Comparison of ENCODE assay signal across 21 mouse cellular contexts in the genomic region with DNA sequence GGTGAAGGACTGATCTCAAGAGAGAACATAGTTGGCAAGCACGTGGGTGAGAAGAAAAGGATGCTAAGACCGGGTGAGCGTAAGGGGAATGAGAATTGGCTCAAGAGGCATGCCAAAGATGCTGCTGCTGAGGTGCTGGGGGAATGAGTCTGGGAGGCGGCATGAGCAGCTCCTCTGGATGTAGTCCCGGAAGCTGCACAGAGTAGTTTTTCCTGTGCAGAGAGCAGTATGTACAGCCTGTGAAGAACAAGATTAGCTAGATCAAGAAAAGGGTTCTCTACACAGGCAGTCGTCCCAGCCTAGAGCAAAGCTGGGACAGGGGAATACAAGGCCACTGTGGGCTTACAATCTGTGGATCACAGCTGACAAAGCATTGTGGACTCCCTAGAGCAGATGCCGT.
"Had no signal": no experiment of that assay in that cellular context is flagged by ENCODE, and none has a peak within 500 bp of the region (broad histone marks: within the 10 kb centered on the region; RNA-seq: fewer than 3 reads in every experiment).

No protein-coding gene starts in this region.

- H3K4me2 ChIP-seq: limb, embryonic 12.5 days; limb, embryonic 15.5 days; liver, embryonic 11.5 days; lung, embryonic 14.5 days; midbrain, embryonic 12.5 days; neural tube, embryonic 13.5 days had no signal

- H3K27me3 ChIP-seq: limb, embryonic 12.5 days; limb, embryonic 15.5 days; midbrain, embryonic 12.5 days; neural tube, embryonic 13.5 days had no signal

- H3K9me3 ChIP-seq: limb, embryonic 12.5 days; limb, embryonic 15.5 days; midbrain, embryonic 12.5 days; neural tube, embryonic 13.5 days had no signal

- ATAC-seq: intestine, postnatal 0 days; liver, postnatal 0 days; lung, postnatal 0 days; midbrain, embryonic 16.5 days had no signal

- H3K4me1 ChIP-seq: limb, embryonic 12.5 days; limb, embryonic 15.5 days; midbrain, embryonic 12.5 days; neural tube, embryonic 13.5 days had no signal

- H3K9ac ChIP-seq: limb, embryonic 12.5 days; limb, embryonic 15.5 days; liver, embryonic 14.5 days; liver, postnatal 0 days; lung, embryonic 14.5 days; midbrain, embryonic 12.5 days; neural tube, embryonic 13.5 days had no signal

- DNase-seq: kidney, adult 2 months; kidney, postnatal 25 days; liver, postnatal 0 days; lung, embryonic 14.5 days; retina, postnatal 1 day; thymus, adult 2 months; thymus, postnatal 14 days; thymus, postnatal 4 days had no signal

- H3K4me3 ChIP-seq: limb, embryonic 12.5 days; limb, embryonic 15.5 days; midbrain, embryonic 12.5 days; myocyte; neural tube, embryonic 13.5 days had no signal

- H3K27ac ChIP-seq: kidney, postnatal 0 days; limb, embryonic 12.5 days; limb, embryonic 15.5 days; liver, embryonic 14.5 days; macrophage; midbrain, embryonic 12.5 days; neural tube, embryonic 13.5 days; stomach, postnatal 0 days had no signal

- H3K36me3 ChIP-seq: limb, embryonic 12.5 days; limb, embryonic 15.5 days; midbrain, embryonic 12.5 days; neural tube, embryonic 13.5 days had no signal
